Mouse (Mus musculus) small intestine, adult 2 months (tissue): Measurements from ENCODE around the gene Rab20.

ENCODE experiments used
- CTCF ChIP-seq: fragments of 200-500 bp; IDR thresholded peaks from 2 replicates; pipeline ENCODE4 v1.5.1; 2012; ENCODE audit warnings: low read depth, mild to moderate bottlenecking, control low read depth, inconsistent platforms, low read length, moderate library complexity, mixed read lengths; ENCODE audit not compliant: insufficient replicate concordance, insufficient read length; ENCODE audit errors: extremely low read depth
- POLR2A ChIP-seq: fragments of 200-500 bp; IDR thresholded peaks from 2 replicates; pipeline ENCODE4 v1.6.1; 2012; ENCODE audit warnings: low read depth, mild to moderate bottlenecking, control low read depth, inconsistent platforms, low read length, moderate library complexity

DNA sequence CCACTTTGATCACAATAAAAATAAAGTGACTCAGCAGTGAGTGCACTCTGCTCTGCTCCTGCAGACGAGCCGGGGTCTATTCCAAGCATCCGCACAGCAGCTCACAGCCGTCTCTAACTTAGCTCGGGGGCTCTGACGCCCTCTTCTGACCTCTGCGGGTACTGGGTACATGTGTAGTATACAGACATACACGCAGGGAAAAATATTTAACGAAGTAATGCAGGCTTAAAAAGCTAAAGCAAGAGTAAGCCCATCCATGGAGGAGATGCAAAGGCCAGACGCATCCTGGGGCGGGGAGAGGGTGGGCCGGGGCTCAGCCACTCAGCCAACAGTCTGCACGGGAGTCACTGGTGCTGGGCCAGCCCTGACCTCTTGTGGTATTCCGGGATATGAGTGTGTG, 27.6 kb upstream of the Rab20 start:
- no peak for TF ChIP-seq POLR2A
- no peak; the same call in 1 of the 2 replicates for TF ChIP-seq CTCF
